In genomic region chr5:35042431-35043109, GRCm38 (mm10) we compare ENCODE assay signal across 9 mouse cellular contexts. TPM values are rescaled to one million over a fixed set of nuclear protein-coding genes. Genes with fewer than 3 reads are reported as not detected.
A peak's percentile ranks its signal among the peaks of the same experiment; 100 is the strongest.
DNase-seq lines count a peak whose midpoint lies in the region; ATAC-seq and TF ChIP-seq lines count a peak whose summit lies in the region.
"Had no signal": no experiment of that assay in that cellular context is flagged by ENCODE, and none has a peak within 500 bp of the region (broad histone marks: within the 10 kb centered on the region; RNA-seq: fewer than 3 reads in every experiment).

No protein-coding gene starts in this region.

- no peaks in the 10 kb centered on the region for H3K4me1 ChIP-seq in lung, embryonic 14.5 days (ENCODE audit: insufficient read depth)
- H3K4me1 ChIP-seq in lung, adult 2 months (ENCODE audit: control insufficient read depth, insufficient read depth, low read length) = peaks cover 3% of the 10 kb centered on the region; the same call in 1 of the 2 replicates
- H3K4me1 ChIP-seq: embryonic facial prominence, embryonic 12.5 days had no signal

- no peak overlapping the region for H3K9ac ChIP-seq in lung, embryonic 14.5 days
- H3K9ac ChIP-seq: embryonic facial prominence, embryonic 12.5 days had no signal

- no peak for TF ChIP-seq CTCF in lung, embryonic 14.5 days (IDR thresholded peaks at IDR 0.05; ENCODE audit: low read depth)
- no peak for TF ChIP-seq CTCF in lung, adult 2 months (IDR thresholded peaks at IDR 0.05; ENCODE audit: insufficient read depth, low read length)

- no peaks in the 10 kb centered on the region for H3K36me3 ChIP-seq in lung, embryonic 14.5 days (ENCODE audit: insufficient read depth)
- H3K36me3 ChIP-seq: embryonic facial prominence, embryonic 12.5 days had no signal

- 55% methylated on average over 10 of the region's 10 CpGs for whole genome bisulfite sequencing in lung, embryonic 14.5 days
- 55% methylated on average over 10 of the region's 10 CpGs for WGBS in lung, adult 2 months

- H3K27me3 ChIP-seq in lung, embryonic 14.5 days (ENCODE audit: insufficient read depth, low read length) = no peaks in the 10 kb centered on the region
- H3K27me3 ChIP-seq: embryonic facial prominence, embryonic 12.5 days had no signal

- H3K9me3 ChIP-seq in lung, embryonic 14.5 days (ENCODE audit: low read depth, low read length) = no peaks in the 10 kb centered on the region
- H3K9me3 ChIP-seq: embryonic facial prominence, embryonic 12.5 days had no signal

- no peak overlapping the region for H3K4me3 ChIP-seq in lung, embryonic 14.5 days (ENCODE audit: low read depth, low read length)
- no peak overlapping the region for H3K4me3 ChIP-seq in lung, adult 2 months (replicated peaks; ENCODE audit: extremely low read depth, low read depth, low read length)
- H3K4me3 ChIP-seq: embryonic facial prominence, embryonic 12.5 days had no signal

- ATAC-seq in lung, embryonic 14.5 days (ENCODE audit: insufficient read depth) = peak; percentile 30
- peak; percentile 60 for ATAC-seq in granulocyte monocyte progenitor cell, adult 5-6 weeks (replicated peaks; ENCODE audit: poor library complexity, severe bottlenecking)
- peak; percentile 72 for ATAC-seq in megakaryocyte, adult 5-6 weeks (ENCODE audit: poor library complexity, severe bottlenecking)

- H3K4me2 ChIP-seq in lung, embryonic 14.5 days = no peak overlapping the region
- H3K4me2 ChIP-seq: embryonic facial prominence, embryonic 12.5 days had no signal

- no peak overlapping the region for H3K27ac ChIP-seq in lung, embryonic 14.5 days (ENCODE audit: low read depth)
- H3K27ac ChIP-seq: embryonic facial prominence, embryonic 12.5 days had no signal

- TF ChIP-seq POLR2A in lung, adult 2 months (IDR thresholded peaks at IDR 0.05; ENCODE audit: borderline replicate concordance, extremely low read depth, low read depth, low read length) = no peak

- DNase-seq in lung, embryonic 14.5 days = no peak
- DNase-seq in lung, adult 2 months = no peak
- peak; percentile 72 for DNase-seq in thymus, postnatal 14 days
- DNase-seq in gastrocnemius, adult 18-20 months (ENCODE audit: low spot score) = no peak
- DNase-seq in left cerebral cortex, adult 18-20 months (ENCODE audit: low spot score in 2 of 2) = no peak
- DNase-seq in urinary bladder, postnatal 14 days (ENCODE audit: low spot score) = no peak

RNA-seq across cellular contexts. Expression of gene Hgfac, which starts 1.3 kb away (rescaled TPM):
- 0.37 TPM in 1 of 2 replicates, not detected in the other for polyA plus RNA-seq in lung, embryonic 14.5 days (2014; fragmentation: Nextera tagmentation; extraction: Ambion mirVana)
- polyA plus RNA-seq in lung, adult 2 months (2012; rRNA removed) = 12.9 and 19.5 TPM in 2 replicates
- 1.2 TPM in 1 of 2 replicates, not detected in the other for total RNA-seq in granulocyte monocyte progenitor cell, adult 5-6 weeks (2014; fragmentation: Nextera tagmentation)
- 0.15 TPM in 1 of 2 replicates, not detected in the other for total RNA-seq in granulocyte monocyte progenitor cell, adult 5-6 weeks (2017)
- total RNA-seq in megakaryocyte, adult 5-6 weeks (2015) = not detected in 2 replicates
- total RNA-seq in megakaryocyte, adult 5-6 weeks (2017) = 0.44 TPM in 1 of 2 replicates, not detected in the other
- under 1 TPM in 1 of 2 experiments, not detected in 1; 0.57 TPM for total RNA-seq in gastrocnemius, adult 18-20 months (2021)
- total RNA-seq in left cerebral cortex, adult 18-20 months (2021) = 1 to 10 TPM; 1.1 to 1.7 TPM

RNA-seq across cellular contexts. Expression of gene Dok7, which starts 14.0 kb away (rescaled TPM):
- 0.83 and 1.4 TPM in 2 replicates for polyA plus RNA-seq in lung, embryonic 14.5 days (2014; fragmentation: Nextera tagmentation; extraction: Ambion mirVana)
- 1.9 and 2.3 TPM in 2 replicates for polyA plus RNA-seq in lung, adult 2 months (2012; rRNA removed)
- total RNA-seq in granulocyte monocyte progenitor cell, adult 5-6 weeks (2014; fragmentation: Nextera tagmentation) = not detected in 2 replicates
- total RNA-seq in granulocyte monocyte progenitor cell, adult 5-6 weeks (2017) = not detected in 2 replicates
- total RNA-seq in megakaryocyte, adult 5-6 weeks (2015) = not detected in 2 replicates
- not detected in 2 replicates for total RNA-seq in megakaryocyte, adult 5-6 weeks (2017)
- total RNA-seq in gastrocnemius, adult 18-20 months (2021) = 10 to 100 TPM; 17.5 to 20.0 TPM
- 10 to 100 TPM; 24.7 to 26.6 TPM for total RNA-seq in left cerebral cortex, adult 18-20 months (2021)

Comparison
In these comparisons a context has a peak if more than half of its experiments do, and no peak if none do; other contexts are left out.
1. RNA of gene Dok7, which starts 14.0 kb away (total RNA-seq): 24.7 to 26.6 TPM in left cerebral cortex, adult 18-20 months and 17.5 to 20.0 TPM in gastrocnemius, adult 18-20 months; not detected in granulocyte monocyte progenitor cell, adult 5-6 weeks and not detected in megakaryocyte, adult 5-6 weeks; every median in the first group is over 10 times any median in the second.
2. Peak in every context shown above with its lines, with median percentiles within 50 percentile points of each other: ATAC-seq.